Mouse (Mus musculus): ENCODE data around the gene Krcc1. TPM values are rescaled to one million over a fixed set of nuclear protein-coding genes. Genes with fewer than 3 reads are reported as not detected.

Krcc1 gene
- polyA plus RNA-seq, 1 experiment from 2014 or later, result 31.6 TPM

Small RNAs within 50 kb of the gene (microRNA-seq; reads per million reads assigned to microRNA genes)
- 29.8 reads per million, percentile 31 among the genes with 10 or more reads in this experiment for gene Mir8112

Other genes starting within 250 kb of the Krcc1 start
- 5.3 and 5.4 TPM in 2 replicates for gene Thnsl2, start 127.2 kb upstream of the Krcc1 start, polyA plus RNA-seq (2016; fragmentation: Nextera tagmentation; extraction: Ambion mirVana)
- not detected in 2 replicates for gene Fabp1, start 71.8 kb upstream of the Krcc1 start, polyA plus RNA-seq (2016; fragmentation: Nextera tagmentation; extraction: Ambion mirVana)
- gene Smyd1, start 50.6 kb downstream of the Krcc1 start, polyA plus RNA-seq (2016; fragmentation: Nextera tagmentation; extraction: Ambion mirVana), result 0.61 and 2.4 TPM in 2 replicates
- gene Cd8b1, start 51.1 kb downstream of the Krcc1 start, polyA plus RNA-seq (2016; fragmentation: Nextera tagmentation; extraction: Ambion mirVana), result not detected in 2 replicates
- gene Cd8a, start 101.8 kb downstream of the Krcc1 start, polyA plus RNA-seq (2016; fragmentation: Nextera tagmentation; extraction: Ambion mirVana), result not detected in 2 replicates
- gene Rmnd5a, start 169.0 kb downstream of the Krcc1 start, polyA plus RNA-seq (2016; fragmentation: Nextera tagmentation; extraction: Ambion mirVana), result 15.5 and 18.4 TPM in 2 replicates
- 27.9 and 29.0 TPM in 2 replicates for gene Rnf103, start 222.2 kb downstream of the Krcc1 start, polyA plus RNA-seq (2016; fragmentation: Nextera tagmentation; extraction: Ambion mirVana)